Mouse (Mus musculus): ENCODE measurements around the gene Elp6.
"Not testable (repeated sequence)": the region's sequence is repeated elsewhere in the genome, so short reads cannot be mapped to it uniquely, and the experiment has no call there.

Gene Elp6

GRCm38 (mm10) chr9:110320769-110321168 lies 15.8 kb downstream of the Elp6 start:
- DNase-seq: peak; percentile 38

- no peak for DNase-seq
These were observed 18.0 kb downstream of the Elp6 start for GRCm38 (mm10) chr9:110322972-110323371.

- DNase-seq: no peak
These were observed 19.2 kb downstream of the Elp6 start for GRCm38 (mm10) chr9:110324181-110324580.

GRCm38 (mm10) chr9:110328178-110328577 lies 23.2 kb downstream of the Elp6 start:
- no peak for DNase-seq

GRCm38 (mm10) chr9:110328946-110329630 lies 24.1 kb downstream of the Elp6 start:
- no peak for DNase-seq

GRCm38 (mm10) chr9:110329655-110330054 lies 24.7 kb downstream of the Elp6 start:
- peak; percentile 21 for DNase-seq

GRCm38 (mm10) chr9:110330341-110330740 lies 25.4 kb downstream of the Elp6 start:
- no peak for DNase-seq

- not testable (repeated sequence) for DNase-seq
These were observed 25.9 kb downstream of the Elp6 start for GRCm38 (mm10) chr9:110330913-110331312.

- peak; percentile 99 for DNase-seq
These were observed 28.3 kb downstream of the Elp6 start, which contains the start of gene Scap for GRCm38 (mm10) chr9:110333135-110333895. Gene Scap (plus strand): TSS chr9:110333288.

- no peak for DNase-seq
These were observed 28.9 kb downstream of the Elp6 start for GRCm38 (mm10) chr9:110333896-110334259.

- no peak for DNase-seq
These were observed 29.9 kb downstream of the Elp6 start for GRCm38 (mm10) chr9:110334849-110335248.

GRCm38 (mm10) chr9:110340037-110340750 lies 35.2 kb downstream of the Elp6 start:
- no peak for DNase-seq

- no peak for DNase-seq
These were observed 37.0 kb downstream of the Elp6 start for GRCm38 (mm10) chr9:110342008-110342407.

- DNase-seq: no peak
These were observed 38.8 kb downstream of the Elp6 start for GRCm38 (mm10) chr9:110343805-110344204.

- DNase-seq: no peak
These were observed 40.2 kb downstream of the Elp6 start for GRCm38 (mm10) chr9:110345057-110345739.

- DNase-seq: no peak
These were observed 43.9 kb downstream of the Elp6 start for GRCm38 (mm10) chr9:110348899-110349298.

- DNase-seq: no peak
These were observed 45.2 kb downstream of the Elp6 start for GRCm38 (mm10) chr9:110350188-110350587.

- peak; percentile 36 for DNase-seq
These were observed 45.6 kb downstream of the Elp6 start for GRCm38 (mm10) chr9:110350612-110351011.

- DNase-seq: no peak
These were observed 46.4 kb downstream of the Elp6 start for GRCm38 (mm10) chr9:110351350-110351749.

GRCm38 (mm10) chr9:110351932-110352632 lies 47.1 kb downstream of the Elp6 start:
- no peak for DNase-seq

- no peak for DNase-seq
These were observed 53.4 kb downstream of the Elp6 start for GRCm38 (mm10) chr9:110358341-110358740.

GRCm38 (mm10) chr9:110361299-110361698 lies 56.3 kb downstream of the Elp6 start:
- DNase-seq: no peak
